Mouse (Mus musculus): ENCODE measurements around the gene Cap2.

The Cap2 gene

GRCm38 (mm10) chr13:46601386-46601785, 99.7 kb downstream of the Cap2 start:
- ChIA-PET POLR2A (interaction anchor here in 2 of 4 experiments (0.6 to 1.5 kb wide), 2 partner anchors 19 to 231 kb away, joined by 3 to 4 read pairs; no protein-coding TSS in a partner anchor), CTCF (interaction anchor here in 1 of 4 experiments (0.5 kb wide), 1 partner anchor 18 kb away, joined by 4 read pairs; no protein-coding TSS in a partner anchor)

- ChIA-PET POLR2A (no interaction called here), CTCF (no interaction called here)
Measured at GRCm38 (mm10) chr13:46602674-46603073, 101.0 kb downstream of the Cap2 start.

GRCm38 (mm10) chr13:46611033-46611432, 109.4 kb downstream of the Cap2 start:
- POLR2A ChIA-PET: interaction anchor here in 1 of 4 experiments (0.7 kb wide), 1 partner anchor 97 kb away, joined by 4 read pairs; no protein-coding TSS in a partner anchor
- CTCF ChIA-PET: no interaction called here

DNA sequence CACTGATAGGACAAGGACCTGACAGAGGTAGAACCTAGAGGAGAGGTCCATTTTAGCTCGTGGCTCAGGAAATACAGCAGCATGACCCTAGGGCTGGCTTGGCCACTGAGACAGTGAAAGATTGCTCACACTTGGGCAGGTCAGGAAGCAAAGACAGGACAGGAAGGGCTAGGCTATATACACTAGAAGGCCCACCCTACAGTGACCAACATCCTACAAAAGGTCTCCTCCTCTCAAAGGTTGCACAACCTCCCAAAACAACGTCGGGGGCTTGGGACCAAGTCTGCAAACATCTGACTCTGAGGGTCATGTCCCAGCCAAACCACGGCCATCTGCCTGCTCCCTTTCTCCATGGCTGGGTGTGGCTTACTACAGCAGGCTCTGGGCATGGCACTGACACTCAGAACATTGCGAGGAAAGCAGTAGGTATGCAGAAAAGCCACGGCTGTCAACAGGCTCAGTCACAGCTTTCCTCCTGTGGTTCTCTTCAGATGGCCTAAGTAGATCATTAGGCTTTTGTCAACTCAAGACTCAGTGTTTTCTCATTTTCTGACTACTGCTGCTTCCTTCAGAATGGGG, 112.1 kb downstream of the Cap2 start:
- CTCF ChIA-PET: no interaction called here

GRCm38 (mm10) chr13:46616673-46617362, 115.2 kb downstream of the Cap2 start:
- ChIA-PET CTCF (interaction anchor here in 1 of 4 experiments (0.5 kb wide), 1 partner anchor 1174 kb away, joined by 3 read pairs; no protein-coding TSS in a partner anchor), POLR2A (interaction anchor here in 2 of 4 experiments (0.8 to 2.0 kb wide), 4 partner anchors 10 to 34 kb away, joined by 3 to 6 read pairs (median 5); no protein-coding TSS in a partner anchor)

More for the DNA sequence above, 112.1 kb downstream of the Cap2 start:
- POLR2A ChIA-PET: no interaction called here

DNA sequence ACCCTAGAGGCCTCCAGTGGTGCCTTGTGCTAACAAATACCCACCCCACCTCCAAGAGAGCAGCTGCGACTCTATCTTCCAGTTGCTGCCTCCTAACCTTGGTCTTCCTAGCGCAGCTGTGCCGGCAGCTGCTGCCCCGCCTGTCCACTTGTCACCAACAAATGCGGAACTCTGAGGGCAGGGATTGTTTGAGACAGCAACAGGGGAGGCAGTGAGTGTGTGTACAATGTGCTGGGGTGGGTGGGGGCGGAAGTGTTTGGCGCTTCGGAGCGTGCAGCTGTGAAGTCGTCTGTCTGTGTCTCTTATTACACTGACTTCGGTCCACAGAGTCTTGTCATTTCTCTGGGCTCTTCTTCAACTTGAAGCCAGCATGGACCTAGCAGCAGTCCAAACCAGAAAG, 118.0 kb downstream of the Cap2 start:
- CTCF ChIA-PET: interaction anchor here in 2 of 4 experiments (0.6 to 0.7 kb wide), 2 partner anchors 18 to 170 kb away, joined by 3 to 4 read pairs; no protein-coding TSS in a partner anchor

GRCm38 (mm10) chr13:46620964-46621757, 119.5 kb downstream of the Cap2 start:
- ChIA-PET POLR2A (interaction anchor here in 2 of 4 experiments (0.6 to 1.4 kb wide), 5 partner anchors 10 to 311 kb away, joined by 3 to 4 read pairs (median 3); no protein-coding TSS in a partner anchor), CTCF (interaction anchor here in 1 of 4 experiments (0.7 kb wide), 1 partner anchor 203 kb away, joined by 3 read pairs; the partner anchor contains the start of gene Rbm24)

More for the DNA sequence above, 118.0 kb downstream of the Cap2 start:
- POLR2A ChIA-PET: interaction anchor here in 2 of 4 experiments (0.6 to 1.4 kb wide), 4 partner anchors 18 to 139 kb away, joined by 3 to 4 read pairs (median 4); no protein-coding TSS in a partner anchor

DNA sequence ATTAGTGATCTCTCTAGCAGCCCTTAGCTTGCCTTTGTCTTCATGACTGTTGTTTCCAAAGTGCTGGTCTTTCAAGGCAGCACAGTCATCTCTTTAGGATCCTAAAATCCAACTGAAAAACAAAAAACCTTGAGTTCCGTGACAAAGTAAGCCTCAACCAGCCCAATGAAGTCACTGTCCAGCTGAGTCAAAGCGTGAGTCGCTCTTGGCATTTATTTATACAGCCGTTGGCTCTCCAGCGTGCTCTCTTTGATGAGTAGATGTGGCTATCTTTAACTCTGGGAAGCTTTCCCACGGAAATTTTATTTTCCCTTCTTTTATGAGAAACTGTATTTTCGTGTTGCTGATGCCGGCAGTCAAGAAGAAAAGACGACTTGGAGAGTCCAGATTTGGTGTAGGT, 125.0 kb downstream of the Cap2 start:
- CTCF ChIA-PET: no interaction called here
- POLR2A ChIA-PET: no interaction called here

GRCm38 (mm10) chr13:46627841-46628240, 126.2 kb downstream of the Cap2 start:
- ChIA-PET POLR2A (no interaction called here), CTCF (no interaction called here)

DNA sequence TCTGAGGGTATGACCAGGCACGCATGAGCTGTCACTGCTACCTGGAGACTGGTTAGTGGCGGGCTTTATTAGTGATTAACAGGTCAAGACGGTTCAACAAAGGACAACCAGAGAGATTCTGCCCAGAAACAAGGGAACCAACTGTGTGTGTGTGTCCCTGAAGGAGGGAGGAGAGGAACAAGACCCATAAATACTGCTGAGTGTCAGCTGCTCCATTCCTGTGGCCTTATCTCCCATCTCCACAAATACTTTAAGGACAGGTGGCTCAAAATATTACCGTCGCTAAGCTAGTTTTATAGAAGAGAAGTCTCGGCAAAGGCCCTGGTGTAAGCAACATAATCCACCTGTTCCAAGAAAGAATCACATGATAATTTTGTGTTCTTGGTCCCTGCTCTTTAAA, 127.7 kb downstream of the Cap2 start:
- ChIA-PET CTCF (no interaction called here), POLR2A (interaction anchor here in 2 of 4 experiments (0.8 to 1.9 kb wide), 2 partner anchors 15 to 19 kb away, joined by 3 to 4 read pairs; no protein-coding TSS in a partner anchor)

GRCm38 (mm10) chr13:46632796-46633195, 131.1 kb downstream of the Cap2 start:
- CTCF ChIA-PET: no interaction called here
- POLR2A ChIA-PET: interaction anchor here in 2 of 4 experiments (0.6 to 0.7 kb wide), 2 partner anchors 12 to 213 kb away, joined by 3 read pairs; no protein-coding TSS in a partner anchor

DNA sequence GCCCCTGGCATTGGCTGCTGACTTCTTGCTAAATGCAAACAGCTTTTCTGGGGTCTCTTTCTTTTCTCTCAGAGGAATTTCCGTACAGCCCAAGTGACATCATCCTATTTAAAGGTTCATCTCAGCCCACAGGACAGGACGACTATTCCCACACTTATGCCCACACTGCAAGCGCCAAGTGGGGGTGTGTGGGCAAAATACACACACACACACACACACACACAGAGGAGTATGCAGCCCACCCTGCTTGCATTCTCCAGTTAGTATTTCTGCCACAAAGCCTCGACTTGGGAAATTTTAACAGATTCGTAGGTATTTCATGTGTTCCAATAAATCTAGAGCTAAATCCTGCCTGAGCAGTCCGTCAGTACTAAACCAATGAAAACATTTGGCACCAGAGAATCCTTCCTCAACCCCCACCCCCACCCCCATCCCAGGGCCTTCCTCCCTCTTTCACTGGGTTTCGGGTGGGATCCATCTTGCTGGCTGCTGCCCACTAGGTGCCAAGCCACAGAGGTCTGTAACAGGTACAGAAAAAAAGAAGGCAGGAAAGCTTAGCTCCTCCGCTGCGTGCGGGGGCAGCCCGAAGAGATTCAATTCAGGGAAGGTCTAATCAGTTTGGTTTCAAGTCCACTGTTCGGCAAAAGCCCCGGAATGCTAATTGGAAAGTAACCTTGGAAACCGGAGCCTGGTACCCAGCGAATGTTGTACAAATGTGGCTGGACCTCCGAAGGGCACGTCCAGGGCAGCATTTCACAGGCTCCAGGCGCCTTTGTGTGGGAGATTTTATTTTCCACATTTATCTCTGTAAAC, 131.9 kb downstream of the Cap2 start:
- POLR2A ChIA-PET: interaction anchor here in 2 of 4 experiments (0.6 to 1.4 kb wide), 4 partner anchors 12 to 214 kb away, joined by 3 to 4 read pairs (median 3); no protein-coding TSS in a partner anchor
- CTCF ChIA-PET: interaction anchor here in 1 of 4 experiments (0.6 kb wide), 1 partner anchor 9 kb away, joined by 4 read pairs; no protein-coding TSS in a partner anchor

- CTCF ChIA-PET: interaction anchor here in 2 of 4 experiments (0.5 to 0.6 kb wide), 2 partner anchors 10 to 46 kb away, joined by 4 to 9 read pairs; no protein-coding TSS in a partner anchor
- POLR2A ChIA-PET: interaction anchor here in 2 of 4 experiments (0.7 to 1.4 kb wide), 3 partner anchors 11 to 127 kb away, joined by 3 to 4 read pairs (median 3); no protein-coding TSS in a partner anchor
Measured at GRCm38 (mm10) chr13:46634133-46634488, 132.5 kb downstream of the Cap2 start.

DNA sequence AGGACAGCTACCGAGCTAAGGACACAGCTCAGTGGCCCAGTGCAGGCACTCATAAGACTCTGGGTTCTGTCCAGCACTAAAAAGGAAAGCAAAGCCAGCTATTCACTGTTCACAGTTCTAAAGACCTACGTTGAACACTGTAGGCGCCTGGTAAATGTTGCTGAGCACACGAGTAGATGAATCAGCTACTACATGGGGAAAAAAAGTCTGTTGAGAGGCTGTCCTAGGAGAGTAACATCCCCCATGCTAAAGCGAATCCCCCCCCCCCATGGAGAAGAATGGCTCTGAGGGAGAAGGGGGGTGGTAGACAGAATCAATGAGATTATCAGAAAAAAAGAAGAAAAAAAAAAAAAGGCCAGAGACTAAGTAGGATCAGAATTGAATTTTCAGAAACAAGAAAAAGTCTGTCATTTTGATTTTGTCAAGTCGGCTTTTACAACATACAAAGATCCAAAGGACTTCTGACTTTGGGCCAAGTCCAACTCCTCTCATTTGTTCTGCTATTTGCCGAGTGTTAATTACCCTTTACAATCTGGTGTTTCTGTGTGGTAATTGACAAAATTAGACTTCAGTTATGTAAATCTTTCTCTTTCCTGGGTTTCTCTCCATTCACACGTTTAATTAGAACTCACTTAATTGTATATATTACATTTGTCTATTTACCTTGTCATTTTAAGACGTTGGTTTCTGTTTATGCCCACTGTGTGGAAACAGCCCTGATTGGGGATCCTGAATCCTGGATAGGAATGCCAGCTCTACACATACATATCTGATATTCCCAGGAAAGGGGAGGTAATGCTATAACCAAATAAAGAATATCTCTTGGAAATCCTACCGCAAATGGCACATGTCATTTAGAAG, 139.2 kb downstream of the Cap2 start:
- POLR2A ChIA-PET: interaction anchor here in 2 of 4 experiments (0.7 to 0.8 kb wide), 2 partner anchors 30 to 52 kb away, joined by 3 to 4 read pairs; no protein-coding TSS in a partner anchor
- CTCF ChIA-PET: interaction anchor here in 1 of 4 experiments (1.6 kb wide), 1 partner anchor 19 kb away, joined by 4 read pairs; no protein-coding TSS in a partner anchor

DNA sequence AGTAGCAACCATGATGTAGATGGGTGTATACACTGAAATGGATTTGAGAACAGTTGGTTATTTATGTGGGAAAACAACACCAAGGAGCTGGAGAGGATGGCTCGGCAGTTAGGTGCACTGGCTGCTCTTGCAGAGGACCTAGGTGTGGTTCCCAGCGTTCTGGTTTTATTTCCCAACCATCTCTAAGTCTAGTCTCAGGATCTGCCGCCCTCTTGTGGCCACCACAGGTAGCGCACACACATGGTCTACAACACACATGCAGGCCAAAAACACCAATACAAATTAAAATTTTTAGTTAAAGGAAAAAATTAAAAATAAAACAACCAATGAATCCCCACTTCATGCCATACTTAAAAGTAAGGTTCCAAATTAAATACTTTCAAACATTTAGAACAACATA, 140.7 kb downstream of the Cap2 start:
- ChIA-PET CTCF (interaction anchor here in 1 of 4 experiments (0.9 kb wide), 1 partner anchor 175 kb away, joined by 3 read pairs; no protein-coding TSS in a partner anchor), POLR2A (interaction anchor here in 1 of 4 experiments (0.7 to 1.6 kb wide), 3 partner anchors 85 to 1296 kb away, joined by 3 read pairs; partner anchors contain the start of gene Rbm24)

DNA sequence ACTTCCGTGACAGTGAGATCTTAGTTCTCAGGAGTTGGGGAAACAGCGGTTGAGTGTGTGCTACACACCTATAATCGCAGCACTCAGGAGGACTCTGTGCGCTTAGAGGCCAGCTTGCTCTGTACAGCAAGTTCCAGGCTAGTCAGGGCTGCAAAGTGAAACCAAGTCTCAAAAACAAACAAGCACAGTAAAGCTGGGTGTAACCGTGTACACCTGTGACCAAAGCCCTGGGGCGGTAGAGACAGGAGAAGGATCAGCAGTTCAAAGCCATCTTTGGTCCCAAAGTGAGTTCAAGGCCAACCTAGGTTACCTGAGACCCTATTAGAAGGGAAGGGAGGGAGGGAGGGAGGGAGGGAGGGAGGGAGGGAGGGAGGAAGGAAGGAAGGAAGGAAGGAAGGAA, 142.5 kb downstream of the Cap2 start:
- CTCF ChIA-PET: interaction anchor here in 2 of 4 experiments (0.6 to 1.4 kb wide), 2 partner anchors 333 kb away, joined by 3 to 5 read pairs; no protein-coding TSS in a partner anchor
- POLR2A ChIA-PET: interaction anchor here in 3 of 4 experiments (0.5 to 1.8 kb wide), 11 partner anchors 11 to 444 kb away, joined by 3 to 6 read pairs (median 4); no protein-coding TSS in a partner anchor

All from embryonic stem cell, embryonic (primary cell).